Mouse (Mus musculus) spleen, adult 18-20 months (tissue): ENCODE data around the gene B3gnt2.

Experiments used
- DNase-seq, 2 experiments: peaks; one replicate each; pipeline ENCODE4 v3.0.0; 2022; ENCODE audit warnings: mixed read lengths in 2 of 2

The B3gnt2 gene

GRCm38 (mm10) chr11:22860335-22861227, at the start of gene B3gnt2:
B3gnt2 (minus strand) TSS chr11:22860961.
- DNase-seq, result peak; percentile 39 to 56

GRCm38 (mm10) chr11:22906453-22906865, 45.7 kb upstream of the B3gnt2 start:
- no peak for DNase-seq

GRCm38 (mm10) chr11:22902923-22903322, 42.2 kb upstream of the B3gnt2 start:
- DNase-seq, result no peak

GRCm38 (mm10) chr11:22900041-22900440, 39.3 kb upstream of the B3gnt2 start:
- no peak for DNase-seq

DNA sequence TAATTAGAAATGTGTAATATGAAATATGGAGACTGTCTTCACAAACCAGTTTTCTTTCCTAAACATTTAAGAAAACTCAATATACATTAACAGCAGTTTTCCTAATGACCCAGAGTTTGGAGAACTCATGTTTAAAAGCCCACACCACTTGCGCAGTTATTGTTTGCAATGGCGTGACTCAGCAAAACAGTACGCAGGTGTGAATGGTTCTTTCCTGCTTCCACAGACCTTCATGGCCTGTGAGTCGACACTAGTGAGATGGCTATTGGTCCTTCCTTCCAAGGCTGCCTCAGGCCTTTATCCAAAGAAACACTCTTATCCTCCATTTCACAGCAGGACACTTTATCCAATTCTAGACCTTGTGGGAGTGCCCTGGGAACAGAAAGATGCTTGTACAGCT, 36.9 kb upstream of the B3gnt2 start:
- no peak for DNase-seq

DNA sequence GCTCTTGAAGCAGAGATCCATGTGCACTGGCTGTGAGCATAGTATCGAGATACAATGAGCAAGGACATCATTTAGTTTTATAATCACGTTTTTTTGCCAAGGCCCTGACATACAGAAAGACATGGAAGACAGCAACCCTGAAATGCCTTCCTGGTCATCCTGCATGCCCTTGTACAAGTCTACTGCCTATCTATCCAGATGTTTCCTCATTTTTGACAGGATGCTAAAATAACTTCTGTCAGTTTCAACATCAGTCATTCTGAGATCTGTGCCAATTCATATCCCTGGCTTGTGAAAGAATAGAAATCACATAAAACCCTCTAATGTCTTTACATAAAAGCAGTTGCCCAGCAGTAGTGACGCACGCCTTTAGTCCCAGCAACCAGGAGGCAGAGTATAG, 36.4 kb upstream of the B3gnt2 start:
- DNase-seq, result no peak

DNA sequence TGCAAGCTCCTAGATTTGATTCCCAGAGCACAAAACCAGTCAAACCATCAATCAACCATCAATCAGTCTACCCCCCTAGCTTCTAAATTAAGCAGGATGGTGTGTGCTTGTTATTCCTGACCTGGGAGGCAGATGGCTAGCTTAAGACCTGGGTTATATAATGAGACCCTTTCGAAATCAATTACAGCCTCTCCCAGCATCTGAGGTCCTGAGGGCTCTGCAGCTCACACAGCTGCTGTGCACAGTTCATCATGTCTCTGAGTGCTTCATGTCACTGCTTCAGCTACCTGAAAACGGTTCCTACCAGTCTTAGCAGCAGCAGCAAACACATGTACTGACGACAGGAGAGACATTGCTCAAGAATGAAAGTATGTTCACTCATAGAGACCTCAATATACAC, 32.3 kb upstream of the B3gnt2 start:
- DNase-seq, result no peak

- no peak for DNase-seq
Measured at GRCm38 (mm10) chr11:22892466-22892865, 31.7 kb upstream of the B3gnt2 start.

DNA sequence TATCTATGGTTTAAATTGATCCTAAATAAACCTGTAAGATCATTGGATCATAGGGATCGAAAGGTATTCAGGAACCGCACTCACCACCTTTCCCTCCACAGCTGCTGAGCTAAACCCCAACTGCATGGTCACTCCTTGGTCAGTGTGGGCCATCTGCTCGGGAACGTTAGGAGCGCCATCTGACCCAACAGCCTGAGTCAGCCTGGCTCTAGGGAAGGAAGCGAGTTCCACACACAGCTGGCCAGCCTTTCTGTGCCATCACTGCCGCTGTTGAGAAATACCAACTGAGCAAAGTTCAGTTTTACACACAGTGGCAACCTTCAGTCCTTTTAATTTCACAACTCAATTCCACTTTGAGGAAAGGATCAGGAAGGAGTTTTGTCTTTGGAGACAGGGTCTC, 31.1 kb upstream of the B3gnt2 start:
- no peak for DNase-seq

DNA sequence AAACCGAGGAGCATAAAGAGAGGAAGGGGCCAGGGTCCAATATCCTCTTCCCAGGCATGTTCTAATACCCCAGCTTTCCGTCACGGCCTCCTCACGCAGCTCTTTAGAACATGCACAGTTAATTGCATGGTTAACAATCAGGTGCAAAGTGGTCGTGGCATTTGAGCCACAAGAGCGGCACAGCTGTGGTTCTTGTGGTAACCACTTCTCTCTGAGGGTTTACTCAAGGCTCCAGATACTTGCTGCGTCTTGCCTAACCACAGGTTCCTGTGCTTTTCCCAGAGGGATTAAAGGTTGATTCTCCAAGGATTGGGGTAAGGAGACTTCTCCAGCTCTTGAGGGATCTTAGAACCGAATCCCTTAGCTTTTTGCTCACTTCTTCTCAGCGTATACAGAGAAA, 30.5 kb upstream of the B3gnt2 start:
- no peak for DNase-seq

- DNase-seq, result no peak
Measured at GRCm38 (mm10) chr11:22889224-22889623, 28.5 kb upstream of the B3gnt2 start.

DNA sequence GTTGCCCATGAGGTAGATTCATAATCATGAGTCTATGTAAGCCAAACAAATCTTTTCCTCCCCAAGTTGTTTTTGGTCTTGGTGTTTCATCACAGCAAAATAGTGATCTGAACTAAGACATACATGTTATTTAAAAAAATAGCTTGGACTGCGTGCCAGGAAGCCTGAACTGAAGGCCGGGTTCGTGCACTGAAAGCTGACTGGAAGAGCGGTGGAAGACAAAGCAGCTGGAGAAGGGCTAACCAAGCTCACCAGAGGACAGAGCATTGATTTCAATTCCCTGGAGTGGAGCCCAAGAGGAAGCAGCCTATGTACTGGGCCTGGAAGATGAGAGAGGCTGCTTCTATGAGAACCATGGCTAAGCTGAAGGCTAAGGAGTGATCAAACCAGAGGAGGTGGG, 26.2 kb upstream of the B3gnt2 start:
- no peak for DNase-seq

- no peak for DNase-seq
Measured at GRCm38 (mm10) chr11:22885350-22885749, 24.6 kb upstream of the B3gnt2 start.

GRCm38 (mm10) chr11:22883676-22884075, 22.9 kb upstream of the B3gnt2 start:
- DNase-seq, result no peak

GRCm38 (mm10) chr11:22882926-22883325, 22.2 kb upstream of the B3gnt2 start:
- no peak for DNase-seq

GRCm38 (mm10) chr11:22880383-22881172, 19.8 kb upstream of the B3gnt2 start:
- no peak for DNase-seq

GRCm38 (mm10) chr11:22879645-22880044, 18.9 kb upstream of the B3gnt2 start:
- no peak for DNase-seq

DNA sequence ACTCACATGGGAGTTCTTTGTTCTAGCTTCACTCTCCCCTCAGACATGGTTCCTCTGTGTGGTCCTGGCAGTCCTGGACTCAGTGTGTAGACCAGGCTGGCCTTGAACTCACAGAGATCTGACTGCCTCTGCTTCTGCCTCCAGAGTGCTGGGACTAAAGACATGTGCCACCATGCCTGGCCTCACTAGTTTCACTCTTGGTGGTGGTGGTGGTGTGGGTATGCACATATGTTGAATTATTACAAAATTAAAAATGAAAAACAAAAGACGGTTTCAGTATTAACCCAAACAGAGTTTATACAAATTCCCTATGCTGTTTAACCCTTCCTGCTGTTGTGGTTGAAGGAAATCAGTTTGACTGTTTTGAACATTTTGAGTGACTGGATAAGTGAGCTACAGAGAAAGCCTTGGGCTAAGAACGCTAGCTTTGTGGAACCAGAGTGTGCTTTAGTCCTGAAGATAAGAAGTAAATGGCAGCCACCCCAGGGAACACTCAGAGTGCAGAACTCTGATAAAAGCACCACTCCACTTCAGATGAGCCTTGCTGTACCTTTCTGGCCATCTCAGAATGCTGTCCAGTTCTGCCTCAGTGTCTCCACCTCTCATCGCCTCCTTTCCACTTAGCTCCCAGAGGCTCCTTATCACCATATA, 16.0 kb upstream of the B3gnt2 start:
- DNase-seq, result no peak

DNA sequence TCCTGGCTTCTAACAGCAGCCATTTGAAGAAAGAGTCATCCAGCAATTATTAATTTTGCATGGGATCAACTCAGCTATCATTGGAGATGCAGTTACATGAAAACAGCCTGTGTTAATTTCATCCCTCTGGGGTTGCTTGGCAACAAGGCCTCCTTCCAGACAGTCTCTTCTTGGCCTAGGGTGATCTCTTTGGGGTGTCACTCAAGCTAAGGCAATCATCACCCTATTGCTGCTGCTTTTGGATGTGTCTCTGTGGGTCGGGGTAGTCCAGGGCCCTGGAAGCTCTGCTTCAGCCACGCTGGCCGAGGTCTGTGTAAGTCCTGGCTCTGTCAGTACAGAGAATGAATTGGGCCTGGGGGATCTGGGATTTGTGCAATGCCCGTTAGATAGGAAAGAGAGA, 14.5 kb upstream of the B3gnt2 start:
- no peak for DNase-seq

- DNase-seq, result no peak
Measured at GRCm38 (mm10) chr11:22874747-22875146, 14.0 kb upstream of the B3gnt2 start.

DNA sequence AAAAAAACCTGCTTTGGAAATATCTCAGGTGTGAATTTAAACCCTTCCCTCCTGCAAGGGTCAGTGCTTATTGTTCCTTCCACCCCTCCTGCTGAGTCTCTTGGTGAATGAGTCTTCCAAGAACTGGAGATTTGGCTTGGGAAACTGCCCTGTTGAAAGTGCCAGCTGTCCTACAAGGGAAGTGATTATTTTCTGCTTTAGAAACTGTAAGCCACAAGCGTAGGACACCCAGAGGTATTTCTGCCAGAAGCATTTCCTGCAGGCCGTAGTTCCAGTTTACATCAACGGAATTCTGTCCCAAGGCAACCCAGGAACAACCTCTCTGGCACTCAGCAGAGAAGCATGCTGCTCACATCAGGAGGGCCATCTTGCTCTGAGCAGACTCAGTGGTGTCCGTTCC, 12.6 kb upstream of the B3gnt2 start:
- DNase-seq, result no peak

DNA sequence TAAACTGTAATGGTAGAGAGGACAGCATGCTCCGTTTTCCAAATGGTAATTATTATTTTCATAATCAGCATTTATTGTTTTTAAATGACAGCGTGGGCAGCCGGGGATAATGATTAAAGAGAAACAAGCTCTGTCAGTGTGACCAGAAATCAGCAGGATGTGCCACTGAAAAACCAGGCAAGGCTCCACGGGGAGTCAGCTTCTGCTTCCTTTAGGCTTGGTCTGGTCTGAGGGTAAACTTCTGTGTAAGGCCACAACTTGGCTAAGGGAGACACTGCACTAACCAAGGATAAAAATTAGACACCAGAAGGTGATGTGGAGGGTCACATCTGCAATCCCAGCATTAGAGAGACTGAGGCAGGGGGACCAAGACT, 11.5 kb upstream of the B3gnt2 start:
- no peak for DNase-seq

GRCm38 (mm10) chr11:22871628-22872306, 11.0 kb upstream of the B3gnt2 start:
- DNase-seq, result peak in 1 of 2 experiments; percentile 26
